Mouse (Mus musculus) brain, adult 2 months (tissue): ENCODE data around the gene Mtch2.
"Not testable (repeated sequence)": the region's sequence is repeated elsewhere in the genome, so short reads cannot be mapped to it uniquely, and the experiment has no call there.

Experiments
- DNase-seq: peaks from one replicate; pipeline ENCODE4 v3.0.0; 2011; ENCODE audit warnings: low read depth, low spot score

The Mtch2 gene

GRCm38 (mm10) chr2:90864184-90864583 lies 17.2 kb downstream of the Mtch2 start:
- peak; percentile 57 for DNase-seq

- DNase-seq: peak; percentile 94
These were observed 19.6 kb downstream of the Mtch2 start for GRCm38 (mm10) chr2:90866524-90866923.

DNA sequence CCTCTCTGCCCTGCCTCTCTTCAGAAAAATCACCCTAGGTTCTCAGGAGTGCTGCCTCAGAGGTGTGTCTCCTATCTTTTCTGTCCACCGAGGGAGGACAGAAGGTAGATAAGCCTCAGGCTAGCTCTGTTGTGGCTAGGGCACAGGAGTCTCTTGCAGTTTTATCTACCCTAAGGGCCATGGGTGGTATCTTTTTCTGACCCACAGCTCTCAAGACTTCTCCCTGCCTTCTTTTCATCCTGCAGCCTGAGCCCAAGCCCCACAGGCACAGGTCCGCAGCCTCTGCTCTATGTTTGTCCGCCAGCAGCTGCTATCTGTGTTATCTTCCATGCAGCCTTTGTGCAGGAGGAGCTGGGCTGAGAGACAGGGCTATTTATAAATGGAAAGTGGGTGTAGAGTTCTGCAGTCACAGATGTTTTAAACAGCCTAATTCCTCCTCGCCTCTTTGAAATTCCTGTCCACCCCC lies 23.2 kb downstream of the Mtch2 start:
- DNase-seq: peak; percentile 95

DNA sequence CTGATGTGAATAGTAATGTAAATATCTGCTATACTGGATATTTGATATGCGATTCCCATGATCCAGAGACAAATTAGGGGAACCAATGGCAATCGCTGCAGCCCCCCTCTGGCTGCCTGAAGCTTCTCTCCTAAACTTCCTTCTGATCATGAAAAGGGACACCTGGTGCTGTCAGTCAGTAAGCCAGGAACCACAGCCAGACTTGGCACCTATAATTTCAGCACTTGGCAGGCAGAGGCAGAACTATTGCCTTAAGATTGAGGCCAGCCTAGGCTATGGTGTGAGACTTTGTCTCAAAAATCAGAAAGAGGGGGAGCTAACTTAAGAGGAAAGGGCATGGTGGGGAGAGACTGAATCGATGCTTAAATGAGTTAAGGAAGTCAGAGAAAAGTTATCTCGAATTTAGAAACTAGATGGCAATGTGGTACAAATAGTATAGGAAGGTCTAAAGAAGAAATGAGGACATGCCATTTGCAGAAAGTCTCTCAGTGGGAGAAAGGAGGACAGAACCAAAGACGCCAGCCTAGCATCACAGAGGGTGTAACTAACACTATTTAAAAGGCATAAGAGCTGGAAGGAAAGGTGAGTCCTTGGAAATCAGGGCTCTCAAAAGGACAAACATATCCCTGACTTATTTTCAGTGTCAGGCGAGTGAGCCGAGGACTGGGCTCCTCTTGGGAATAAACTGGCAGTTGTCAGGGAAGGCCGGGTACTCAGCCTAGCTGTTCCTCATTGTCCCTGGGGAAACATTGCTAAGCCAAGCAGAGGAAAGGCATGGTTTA lies 24.4 kb downstream of the Mtch2 start:
- DNase-seq: peak; percentile 89

DNA sequence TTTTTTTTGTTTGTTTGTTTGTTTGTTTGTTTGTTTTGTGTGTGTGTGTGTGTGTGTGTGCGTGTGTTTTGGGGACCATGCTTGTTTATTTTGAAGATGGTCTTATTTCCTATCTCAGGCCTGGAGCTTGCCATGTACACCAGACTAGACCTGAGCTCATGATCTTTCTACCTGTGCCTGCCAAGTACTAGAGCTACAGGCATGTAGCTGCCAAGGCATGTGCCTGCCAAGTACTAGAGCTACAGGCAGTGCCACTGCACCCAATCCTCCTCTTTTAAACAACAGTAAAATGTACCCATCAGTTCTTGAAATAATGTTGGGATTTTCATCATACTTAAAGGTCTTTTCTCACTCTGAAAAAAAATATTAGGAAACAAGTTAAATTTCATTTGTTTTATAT lies 27.1 kb downstream of the Mtch2 start:
- DNase-seq: peak; percentile 92

DNA sequence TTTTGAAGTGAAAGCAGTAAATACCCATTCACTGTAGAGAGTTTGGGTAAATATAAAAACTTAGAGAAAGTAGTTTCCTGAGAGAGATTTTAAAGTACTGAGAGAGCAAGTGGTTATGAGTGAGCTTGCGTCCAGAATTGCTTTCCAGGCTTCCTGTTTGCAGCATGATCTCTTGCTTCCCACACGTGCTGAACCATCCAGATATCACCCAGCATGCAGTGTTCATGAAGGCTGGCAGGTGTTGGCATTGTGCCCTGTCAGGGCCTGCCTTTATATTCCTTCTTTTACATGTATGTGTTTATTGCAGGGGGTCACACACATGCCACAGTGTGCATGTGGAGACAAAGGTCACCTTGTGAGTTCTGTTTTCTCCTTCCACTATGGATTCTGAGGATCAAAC lies 28.3 kb downstream of the Mtch2 start:
- no peak for DNase-seq

GRCm38 (mm10) chr2:90877584-90878259 lies 30.8 kb downstream of the Mtch2 start:
- DNase-seq: peak; percentile 70

- no peak for DNase-seq
These were observed 32.5 kb downstream of the Mtch2 start for GRCm38 (mm10) chr2:90879419-90879818.

DNA sequence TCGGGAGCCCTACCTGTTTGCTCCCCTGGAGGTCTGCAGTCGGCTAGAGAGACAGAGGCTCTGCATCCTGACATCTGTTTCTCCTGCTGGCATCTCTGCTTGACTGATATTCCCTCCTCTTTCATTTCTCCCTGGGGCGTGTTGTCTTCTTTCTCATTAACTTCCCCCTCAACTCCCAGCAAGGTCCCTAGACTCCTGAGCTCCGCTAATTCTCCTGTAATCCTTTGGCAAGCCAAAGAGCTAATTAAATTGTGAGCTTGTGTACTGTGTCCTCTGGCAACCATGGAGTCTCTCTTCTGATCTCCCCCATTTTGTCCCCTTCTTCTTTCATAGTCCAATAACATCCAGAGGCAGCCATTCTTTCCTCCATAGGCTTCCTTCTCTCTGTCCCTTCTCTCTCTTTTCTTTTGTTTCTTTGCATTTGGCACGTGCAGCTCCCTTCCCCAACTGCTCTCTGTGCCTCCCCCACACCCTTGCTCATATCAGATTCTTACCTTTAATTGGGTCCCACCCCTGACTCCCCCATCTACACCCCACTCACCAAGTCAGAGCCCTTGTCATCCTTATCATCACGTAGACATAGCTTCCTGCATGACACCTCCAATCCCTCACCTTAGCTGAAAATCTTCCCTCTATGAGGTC lies 33.3 kb downstream of the Mtch2 start:
- DNase-seq: no peak

DNA sequence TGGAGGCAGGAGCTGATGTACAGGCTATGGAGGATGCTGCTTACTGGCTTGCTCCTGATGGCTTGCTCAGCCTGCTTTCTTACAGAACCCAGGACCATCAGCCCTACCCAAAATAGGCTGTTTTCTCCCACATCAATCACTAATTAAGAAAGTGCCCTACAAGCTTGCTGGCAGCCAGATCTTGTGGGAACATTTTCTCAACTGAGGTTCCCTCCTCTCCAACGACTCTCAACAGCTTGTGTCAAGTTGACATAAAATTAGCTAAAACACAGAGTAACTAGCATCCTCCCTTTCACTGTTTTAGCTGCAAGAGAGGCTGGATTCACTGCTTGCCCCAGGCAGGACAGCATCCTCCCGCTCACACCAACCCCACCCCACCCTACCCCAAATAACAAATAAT lies 34.9 kb downstream of the Mtch2 start:
- DNase-seq: peak; percentile 73

GRCm38 (mm10) chr2:90885218-90886041 lies 38.5 kb downstream of the Mtch2 start, which contains the start of gene C1qtnf4:
Gene C1qtnf4 (plus strand): TSS chr2:90885860.
- peak; percentile 74 for DNase-seq

GRCm38 (mm10) chr2:90886436-90886835 lies 39.5 kb downstream of the Mtch2 start:
- peak; percentile 62 for DNase-seq

DNA sequence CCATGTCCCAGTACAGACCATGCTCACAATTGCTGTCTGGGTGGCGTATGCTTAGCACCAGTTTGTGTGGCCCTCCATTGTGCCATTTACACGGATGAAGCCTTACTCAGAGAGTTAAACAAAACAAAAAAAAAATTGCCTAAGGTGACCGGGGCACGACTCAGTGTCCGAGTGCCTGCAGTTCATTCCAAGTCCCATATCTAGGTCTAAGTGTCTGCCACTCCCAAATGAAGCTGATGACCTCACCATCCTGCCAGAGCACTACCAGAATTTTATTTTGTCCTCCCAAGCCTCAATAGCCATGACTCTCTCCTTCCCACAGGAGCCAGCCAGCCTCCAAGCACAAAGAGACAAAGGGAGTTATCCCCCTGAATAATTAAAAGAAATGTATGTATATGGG lies 40.7 kb downstream of the Mtch2 start:
- DNase-seq: no peak

DNA sequence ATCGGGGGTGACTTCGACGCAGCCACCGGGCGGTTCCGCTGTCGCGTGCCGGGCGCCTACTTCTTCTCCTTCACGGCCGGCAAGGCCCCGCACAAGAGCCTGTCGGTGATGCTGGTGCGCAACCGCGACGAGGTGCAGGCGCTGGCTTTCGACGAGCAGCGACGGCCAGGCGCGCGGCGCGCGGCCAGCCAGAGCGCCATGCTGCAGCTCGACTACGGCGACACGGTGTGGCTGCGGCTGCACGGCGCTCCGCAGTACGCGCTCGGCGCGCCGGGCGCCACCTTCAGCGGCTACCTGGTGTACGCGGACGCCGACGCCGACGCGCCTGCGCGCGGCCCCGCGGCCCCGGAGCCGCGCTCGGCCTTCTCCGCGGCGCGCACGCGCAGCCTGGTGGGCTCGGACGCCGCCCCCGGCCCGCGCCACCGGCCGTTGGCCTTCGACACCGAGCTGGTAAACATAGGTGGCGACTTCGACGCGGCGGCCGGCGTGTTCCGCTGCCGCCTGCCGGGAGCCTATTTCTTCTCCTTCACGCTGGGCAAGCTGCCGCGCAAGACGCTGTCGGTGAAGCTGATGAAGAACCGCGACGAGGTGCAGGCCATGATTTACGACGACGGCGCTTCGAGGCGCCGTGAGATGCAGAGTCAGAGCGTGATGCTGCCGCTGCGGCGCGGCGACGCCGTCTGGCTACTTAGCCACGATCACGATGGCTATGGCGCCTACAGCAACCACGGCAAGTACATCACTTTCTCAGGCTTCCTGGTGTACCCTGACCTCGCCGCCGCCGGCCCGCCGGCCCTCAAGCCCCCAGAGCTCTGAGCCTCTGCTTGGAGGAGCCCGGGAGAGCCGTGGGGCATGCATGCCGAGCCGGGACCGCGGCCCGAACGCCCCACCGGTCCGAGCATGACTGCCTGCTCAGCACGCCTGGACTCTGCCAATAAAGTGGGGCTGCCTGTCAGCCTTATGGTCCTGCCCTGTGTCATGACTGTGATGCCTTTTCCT lies 42.9 kb downstream of the Mtch2 start:
- DNase-seq: peak; percentile 91

DNA sequence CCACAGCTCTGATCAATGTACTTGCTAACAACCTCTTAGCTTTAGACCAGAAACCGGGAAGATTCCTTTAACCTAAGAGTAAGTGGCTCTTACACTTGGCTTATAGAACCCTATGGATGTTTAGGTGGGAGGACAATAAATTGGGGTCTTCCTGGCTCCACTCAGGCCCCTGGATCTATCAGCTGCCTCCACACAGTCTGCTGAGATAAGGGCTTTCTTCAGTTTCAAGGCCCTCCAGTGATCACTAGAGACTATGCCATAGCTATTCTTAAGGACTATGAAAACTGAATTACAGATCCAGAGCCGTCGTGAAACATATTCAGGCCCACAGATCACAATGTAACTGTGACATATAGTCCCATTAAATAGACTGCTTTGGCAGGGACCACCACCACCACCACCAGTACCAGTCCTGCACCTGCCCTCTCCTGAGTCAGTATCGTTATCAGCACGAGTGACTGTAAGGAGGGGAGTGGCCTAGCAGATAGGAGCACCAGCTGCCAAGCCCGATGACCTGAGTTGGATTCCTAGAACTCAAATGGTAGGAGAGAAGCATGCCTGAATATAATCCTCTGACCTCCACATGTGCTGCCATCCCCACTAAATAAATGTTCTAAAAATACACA lies 46.8 kb downstream of the Mtch2 start:
- DNase-seq: no peak

DNA sequence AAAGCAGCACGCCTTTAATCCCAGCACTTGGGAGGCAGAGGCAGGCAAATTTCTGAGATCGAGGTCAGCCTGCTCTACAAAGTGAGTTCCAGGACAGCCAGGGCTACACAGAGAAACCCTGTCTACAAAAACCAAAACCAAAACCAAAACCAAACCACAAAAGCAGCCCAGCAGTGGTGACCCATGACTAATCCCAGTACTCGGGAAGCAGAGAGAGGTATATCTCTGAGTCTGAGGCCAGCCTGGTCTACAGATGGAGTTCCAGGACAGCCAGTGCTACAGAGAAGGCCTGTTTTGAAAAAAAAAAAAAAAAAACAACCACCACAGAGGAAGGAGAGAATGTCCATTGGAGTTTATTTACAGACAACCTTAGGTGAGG lies 47.3 kb downstream of the Mtch2 start:
- not testable (repeated sequence) for DNase-seq

- no peak for DNase-seq
These were observed 56.4 kb downstream of the Mtch2 start for GRCm38 (mm10) chr2:90903398-90903797.

- DNase-seq: peak; percentile 96
These were observed 57.3 kb downstream of the Mtch2 start, which contains the start of the genes Kbtbd4 and Ndufs3 for GRCm38 (mm10) chr2:90904076-90904855. Gene Kbtbd4 (plus strand): TSS chr2:90904740. Gene Ndufs3 (minus strand): TSS chr2:90904827.

- DNase-seq: no peak
These were observed 57.9 kb downstream of the Mtch2 start for GRCm38 (mm10) chr2:90904856-90905224.
